Mouse (Mus musculus): ENCODE data around the gene Ttll11.

DNA sequence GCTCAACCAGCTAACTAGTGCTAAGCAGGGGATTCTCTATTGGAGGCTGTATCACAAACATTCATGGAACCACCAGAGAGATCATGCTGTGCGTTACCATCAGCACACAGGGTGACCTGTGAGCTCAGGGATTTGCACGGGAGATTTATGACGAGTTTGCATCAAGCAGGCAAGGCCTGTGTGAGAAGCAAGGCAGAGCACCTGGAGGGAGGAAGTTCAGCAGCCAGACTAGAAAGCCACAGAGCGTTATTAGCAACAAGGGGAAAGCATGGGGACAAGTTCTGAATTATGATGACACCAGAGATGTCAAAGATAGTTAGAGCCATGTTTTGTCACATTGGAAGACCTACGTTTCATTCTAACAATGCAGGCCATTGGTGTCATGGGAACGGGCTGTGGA is 72.1 kb downstream of the Ttll11 start:
- TF ChIP-seq CHD2 (IDR thresholded peaks at IDR 0.05; ENCODE audit: low read depth, low read length) (no peak), MAFK (IDR thresholded peaks at IDR 0.05; ENCODE audit: insufficient read depth, low read depth, low read length) (no peak)
